Mouse (Mus musculus): ENCODE data around the gene Dhx58. TPM values are rescaled to one million over a fixed set of nuclear protein-coding genes. Genes with fewer than 3 reads are reported as not detected.

The Dhx58 gene
- total RNA-seq (2023): 24.0 and 25.9 TPM in 2 replicates

DNA sequence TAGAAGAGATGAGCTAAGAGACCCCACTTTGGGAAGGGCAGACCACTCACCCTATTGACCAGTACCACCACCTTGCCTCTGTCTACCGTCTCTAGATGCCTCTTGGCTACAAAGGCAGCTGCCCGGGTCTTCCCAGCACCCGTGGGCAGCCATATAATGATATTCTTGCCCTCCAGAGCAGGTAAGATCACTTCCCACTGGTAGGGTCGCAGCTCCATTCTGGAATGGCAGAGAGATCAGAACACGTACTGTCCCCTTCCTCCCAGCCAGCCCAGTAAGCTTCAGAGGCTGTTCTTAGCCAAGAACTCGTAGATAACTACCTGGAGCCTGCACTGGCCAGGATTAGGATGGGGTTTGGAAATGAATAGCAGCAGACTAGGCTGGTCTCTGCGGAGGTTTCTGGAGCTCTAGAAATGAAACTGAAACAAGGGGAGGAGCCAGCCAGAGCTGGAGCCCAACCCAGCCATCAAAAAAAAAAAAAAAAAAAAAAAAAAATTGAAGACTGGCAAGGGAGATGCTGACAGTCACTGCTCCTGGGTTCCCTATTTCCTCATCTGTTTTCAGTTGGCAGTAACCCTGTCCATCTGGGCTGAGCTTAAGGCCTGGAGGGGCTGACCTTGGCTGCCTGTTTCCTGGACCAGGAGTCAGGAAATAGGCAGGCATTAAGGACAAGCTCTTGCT is at the start of gene Dhx58:
Gene Dhx58 (minus strand): TSS at position 421 of the 681 bp plus-strand sequence.

DNA sequence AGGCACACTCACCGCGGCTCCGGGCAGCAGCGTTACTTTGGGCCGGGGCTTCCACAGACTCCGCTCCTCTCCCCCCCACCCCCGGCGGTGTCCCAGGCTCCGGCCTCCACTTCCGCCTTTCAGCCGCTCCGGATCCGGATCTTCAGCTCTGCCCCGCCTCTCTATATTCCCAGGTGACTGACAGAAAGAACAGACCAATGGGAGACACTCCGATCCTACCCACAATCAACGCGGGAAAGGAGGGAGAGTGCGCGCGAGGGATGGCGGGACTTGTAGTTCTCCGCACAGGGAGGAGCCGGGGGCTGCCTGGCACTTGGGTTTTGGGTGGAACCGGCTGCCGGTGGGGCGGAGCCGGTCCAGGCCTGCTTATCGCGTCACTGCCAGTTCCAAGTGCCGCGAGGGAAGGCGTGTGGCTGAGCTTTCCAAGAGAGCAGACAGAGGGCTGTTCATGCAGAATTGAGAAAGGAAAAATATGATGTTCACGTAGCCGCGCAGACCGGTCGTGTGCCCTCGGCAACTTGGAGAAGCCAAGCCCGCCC is 34.1 kb upstream of the Dhx58 start, which contains the start of gene Rab5c:
Gene Rab5c (minus strand): TSS at position 150 of the 539 bp plus-strand sequence.

DNA sequence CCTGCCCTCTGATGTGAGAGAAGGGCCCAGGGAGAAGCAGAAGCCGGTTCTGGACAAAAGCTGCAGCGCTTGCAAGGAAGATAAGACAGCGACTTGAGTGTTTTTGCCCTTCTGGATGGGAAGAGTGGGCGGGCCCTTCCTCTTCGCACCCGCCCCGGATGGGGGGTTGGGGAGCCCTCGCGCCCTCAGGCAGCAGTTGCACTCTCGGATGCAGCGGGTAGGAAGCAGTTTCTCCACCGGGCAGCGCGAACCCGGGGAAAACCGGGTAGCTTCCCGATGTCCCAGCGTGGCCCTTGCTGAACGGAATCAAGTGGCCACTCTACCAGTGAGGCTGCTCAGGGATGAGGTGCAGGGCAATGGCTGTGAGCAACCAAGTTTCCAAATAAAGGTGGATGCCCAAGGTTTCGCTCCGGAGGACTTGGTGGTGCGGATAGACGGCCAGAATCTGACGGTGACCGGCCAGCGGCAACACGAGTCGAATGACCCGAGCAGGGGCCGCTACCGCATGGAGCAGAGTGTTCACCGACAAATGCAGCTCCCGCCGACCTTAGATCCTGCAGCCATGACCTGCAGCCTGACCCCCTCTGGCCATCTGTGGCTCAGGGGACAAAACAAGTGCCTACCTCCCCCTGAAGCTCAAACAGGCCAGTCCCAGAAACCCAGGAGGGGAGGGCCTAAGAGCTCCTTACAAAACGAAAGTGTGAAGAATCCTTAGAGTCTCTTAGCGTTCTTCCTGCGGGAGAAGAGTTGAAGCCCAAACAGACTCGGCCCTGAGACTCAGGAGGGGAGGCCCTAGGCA is 9.9 kb upstream of the Dhx58 start, which contains the start of gene Hspb9:
Gene Hspb9 (plus strand): TSS at position 116 of the 799 bp plus-strand sequence.

DNA sequence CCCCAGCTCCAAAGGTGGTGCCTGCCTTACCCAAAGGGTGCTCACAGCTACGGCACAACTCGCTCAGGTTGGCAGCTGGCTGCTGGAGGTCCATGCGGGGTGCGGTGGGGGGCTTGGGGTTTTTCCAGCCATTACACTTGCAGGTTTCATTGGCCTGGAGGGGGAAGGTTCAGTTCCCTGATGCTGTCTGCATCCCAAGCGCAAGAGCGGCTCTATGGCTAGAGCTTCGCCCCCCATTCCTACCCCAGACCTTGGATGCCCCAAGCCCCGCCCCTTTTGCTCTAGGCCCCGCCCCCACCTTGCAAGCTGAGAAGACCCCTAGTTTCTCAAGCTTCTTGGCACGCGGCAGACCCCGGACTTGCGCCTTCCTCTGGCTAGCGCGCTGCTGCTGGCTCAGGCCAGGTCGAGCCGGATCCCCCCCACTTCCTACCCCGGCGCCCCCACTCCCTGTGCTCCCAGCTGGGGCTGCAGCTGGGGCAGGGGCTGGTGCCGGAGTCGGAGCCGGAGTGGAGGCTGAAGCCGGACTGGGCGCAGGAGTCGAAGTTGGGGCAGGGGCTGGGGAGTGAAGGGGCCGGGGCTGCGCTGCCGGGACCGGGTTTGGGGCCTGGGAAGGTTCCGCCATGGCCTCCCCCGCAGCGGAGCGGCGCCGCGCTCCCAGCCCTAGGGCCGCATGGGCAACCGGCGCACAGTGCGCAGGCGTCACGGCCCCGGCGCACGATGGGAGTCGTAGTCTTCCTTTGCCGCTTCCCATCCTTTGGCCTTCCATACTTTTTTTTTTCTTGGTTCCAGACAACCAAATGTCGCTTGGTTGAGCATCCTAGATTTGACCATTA is 7.9 kb upstream of the Dhx58 start, which contains the start of gene Kat2a:
Gene Kat2a (minus strand): TSS at position 683 of the 833 bp plus-strand sequence.

DNA sequence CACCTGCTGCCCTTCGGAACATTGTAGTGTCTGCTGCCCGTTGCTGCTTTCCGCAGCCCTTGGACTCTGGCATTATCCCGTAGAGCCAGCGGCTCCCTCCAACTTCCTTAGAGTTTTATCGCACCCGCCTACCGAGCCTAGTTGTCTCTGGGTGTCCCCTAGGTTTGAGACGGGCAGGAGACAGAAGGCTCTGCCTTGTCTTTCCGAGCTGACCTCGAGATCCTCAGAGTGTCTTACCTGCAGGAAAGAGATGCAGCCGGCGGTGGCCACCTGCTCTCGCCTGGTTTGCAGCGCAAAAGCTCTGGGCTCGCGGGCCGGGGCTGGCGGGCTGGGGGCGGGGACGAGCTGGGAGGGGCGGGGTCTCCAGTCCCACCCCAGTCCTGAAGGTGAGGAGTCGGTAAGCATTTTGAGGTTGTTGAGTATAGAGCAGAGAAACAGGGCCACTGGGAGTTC is 11.9 kb downstream of the Dhx58 start, which contains the start of gene Zfp385c:
Gene Zfp385c (minus strand): TSS at position 292 of the 453 bp plus-strand sequence.

Other genes starting within 250 kb of the Dhx58 start
- gene Klhl11, start 231.5 kb downstream of the Dhx58 start, total RNA-seq (2023): 15.6 and 20.5 TPM in 2 replicates
- gene Acly, start 176.3 kb downstream of the Dhx58 start, total RNA-seq (2023): 116 and 138 TPM in 2 replicates
- gene Ttc25, start 158.7 kb downstream of the Dhx58 start, total RNA-seq (2023): not detected in 2 replicates
- 8.8 and 11.1 TPM in 2 replicates for gene Cnp, start 129.4 kb downstream of the Dhx58 start, total RNA-seq (2023)
- gene Nkiras2, start 85.0 kb downstream of the Dhx58 start, total RNA-seq (2023): 38.6 and 41.5 TPM in 2 replicates
- gene Dnajc7, start 84.1 kb downstream of the Dhx58 start, total RNA-seq (2023): 130 and 149 TPM in 2 replicates
- not detected in 2 replicates for gene Zfp385c, start 11.8 kb downstream of the Dhx58 start, total RNA-seq (2023)
- 7.2 and 8.3 TPM in 2 replicates for gene Kat2a, start 8.2 kb upstream of the Dhx58 start, total RNA-seq (2023)
- not detected in 2 replicates for gene Hspb9, start 9.6 kb upstream of the Dhx58 start, total RNA-seq (2023)
- gene Rab5c, start 33.9 kb upstream of the Dhx58 start, total RNA-seq (2023): 158 and 168 TPM in 2 replicates
- not detected in 2 replicates for gene Kcnh4, start 55.7 kb upstream of the Dhx58 start, total RNA-seq (2023)
- not detected in 2 replicates for gene Hcrt, start 58.7 kb upstream of the Dhx58 start, total RNA-seq (2023)
- 8.8 and 13.0 TPM in 2 replicates for gene Ghdc, start 66.7 kb upstream of the Dhx58 start, total RNA-seq (2023)
- gene Stat5b, start 146.5 kb upstream of the Dhx58 start, total RNA-seq (2023): 82.0 and 86.7 TPM in 2 replicates
- 24.8 and 31.5 TPM in 2 replicates for gene Stat5a, start 155.1 kb upstream of the Dhx58 start, total RNA-seq (2023)
- 385 and 488 TPM in 2 replicates for gene Stat3, start 235.3 kb upstream of the Dhx58 start, total RNA-seq (2023)

Measured in neutrophil, adult 65 days (primary cell).